Mouse (Mus musculus) midbrain, embryonic 14.5 days (tissue): ENCODE results near the gene Cd163l1. TPM values are rescaled to one million over a fixed set of nuclear protein-coding genes. Genes with fewer than 3 reads are reported as not detected.

Source experiments
- ATAC-seq: fragments of 200-750 bp; cut with Nextera tagmentation; 2 replicates; pipeline ENCODE4 v1.8.0; 2017; ENCODE audit warnings: moderate number of reproducible peaks, moderate library complexity; ENCODE audit not compliant: low FRiP score, low TSS enrichment
- DNase-seq: peaks from one replicate; pipeline ENCODE4 v3.0.0-alpha.2; 2015
- H3K27ac ChIP-seq: fragments of 300-500 bp; sonication (generic); replicated peaks from 2 replicates; pipeline ENCODE4 v1.5.1; 2014; ENCODE audit warnings: mild to moderate bottlenecking, low read depth, low read length, moderate library complexity
- H3K27me3 ChIP-seq: fragments of 300-500 bp; sonication (generic); 2 replicates; pipeline ENCODE4 v1.6.1; 2014; ENCODE audit warnings: low read length, control low read depth, mixed read lengths; ENCODE audit not compliant: control insufficient read depth, insufficient read depth
- H3K36me3 ChIP-seq: fragments of 300-500 bp; sonication (generic); 2 replicates; pipeline ENCODE4 v1.6.1; 2014; ENCODE audit warnings: low read length, control low read depth; ENCODE audit not compliant: control insufficient read depth, insufficient read depth
- H3K4me1 ChIP-seq: fragments of 300-500 bp; sonication (generic); 2 replicates; pipeline ENCODE4 v1.6.1; 2014; ENCODE audit warnings: mild to moderate bottlenecking, antibody characterized with exemption, low read length, control low read depth; ENCODE audit not compliant: control insufficient read depth, insufficient read depth
- H3K4me2 ChIP-seq: fragments of 300-500 bp; sonication (generic); 2 replicates; pipeline ENCODE4 v1.6.1; 2014; ENCODE audit warnings: mild to moderate bottlenecking, low read length, moderate library complexity
- H3K4me3 ChIP-seq: fragments of 300-500 bp; sonication (generic); replicated peaks from 2 replicates; pipeline ENCODE4 v1.5.1; 2014; ENCODE audit warnings: low read depth, low read length
- H3K9ac ChIP-seq: fragments of 300-500 bp; sonication (generic); replicated peaks from 2 replicates; pipeline ENCODE4 v1.6.1; 2014; ENCODE audit warnings: mild to moderate bottlenecking, low read length, moderate library complexity
- H3K9me3 ChIP-seq: fragments of 300-500 bp; sonication (generic); 2 replicates; pipeline ENCODE4 v1.6.1; 2016; ENCODE audit warnings: low read length, control low read depth, mixed read lengths; ENCODE audit not compliant: control insufficient read depth
- WGBS: fragments of 180-500 bp; shearing (Covaris S2); extraction: QIAGEN DNeasy Blood & Tissue Kit; methylation state at CpG from one replicate; pipeline ENCODE4 v1.1.7; 2014; 5-methylcytosine and 5-hydroxymethylcytosine counted together
- polyA plus RNA-seq: library from polyadenylated mRNA; unstranded; fragments of >200 nt; fragmentation: Nextera tagmentation; extraction: Ambion mirVana; gene quantifications from 2 replicates; pipeline ENCODE4 v1.2.1, GENCODE M21; 2014

Gene Cd163l1
- polyA plus RNA-seq, 1 experiment from 2014 or later: not detected

DNA sequence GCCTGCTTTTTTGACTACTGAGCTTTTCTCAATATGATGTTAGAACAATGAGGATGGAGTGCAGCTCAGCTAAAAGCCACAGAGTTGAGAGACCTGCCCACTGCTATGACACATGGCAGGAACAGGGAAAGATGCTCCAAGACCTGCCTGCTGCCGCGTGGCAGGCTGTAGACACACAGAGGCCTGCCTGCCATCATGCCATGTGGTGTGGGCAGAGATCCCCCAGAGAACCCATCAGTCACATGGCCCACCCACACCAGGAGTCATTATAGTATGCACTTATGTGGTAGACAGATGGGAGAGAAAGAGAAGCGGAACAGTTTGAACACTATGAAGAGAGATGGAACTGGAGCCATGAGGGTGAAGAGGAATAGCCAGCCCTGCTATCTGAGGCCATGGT lies 15.6 kb downstream of the Cd163l1 start:
- Histone ChIP-seq H3K27ac (no peak overlapping the region), H3K4me1 (no peaks in the 10 kb centered on the region), H3K9me3 (no peaks in the 10 kb centered on the region), H3K4me2 (no peak overlapping the region), H3K27me3 (no peaks in the 10 kb centered on the region), H3K4me3 (no peak overlapping the region), H3K9ac (no peak overlapping the region), H3K36me3 (no peaks in the 10 kb centered on the region)
- no peak for ATAC-seq
- 91% methylated on average over 3 of the region's 3 CpGs for WGBS
- no peak for DNase-seq

DNA sequence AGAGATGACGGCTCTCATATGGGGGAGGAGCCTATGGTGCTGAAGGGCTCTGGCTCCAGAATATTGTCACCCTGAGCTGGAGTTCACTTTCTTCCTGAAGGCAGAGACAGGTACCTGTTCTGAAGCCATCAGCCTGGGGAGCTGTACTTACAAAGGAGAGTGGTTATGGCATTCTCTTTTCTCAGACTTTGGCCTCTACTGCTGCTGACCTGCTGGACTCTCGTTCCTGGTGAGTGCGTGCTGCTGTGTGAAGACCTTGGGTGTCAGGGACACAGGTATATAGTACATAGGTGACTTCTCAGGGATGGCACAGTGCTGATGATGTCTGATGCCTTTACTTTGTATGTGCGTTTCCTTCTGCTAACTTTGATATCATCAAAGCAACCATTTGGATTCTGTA lies 29.1 kb downstream of the Cd163l1 start, which contains the start of gene 5830411N06Rik:
Gene 5830411N06Rik, plus strand, starts transcription at position 69 of the 400 bp plus-strand sequence.
- Histone ChIP-seq H3K9ac (no peak within 1 kb of the TSS), H3K36me3 (no peaks in the 10 kb centered on the region), H3K9me3 (no peaks in the 10 kb centered on the region), H3K4me3 (no peak within 1 kb of the TSS), H3K4me2 (no peak within 1 kb of the TSS), H3K27me3 (no peaks in the 10 kb centered on the region), H3K27ac (no peak within 1 kb of the TSS), H3K4me1 (no peaks in the 10 kb centered on the region)
- ATAC-seq: no peak
- no peak for DNase-seq
- WGBS: 91% methylated on average over 4 of the region's 4 CpGs

DNA sequence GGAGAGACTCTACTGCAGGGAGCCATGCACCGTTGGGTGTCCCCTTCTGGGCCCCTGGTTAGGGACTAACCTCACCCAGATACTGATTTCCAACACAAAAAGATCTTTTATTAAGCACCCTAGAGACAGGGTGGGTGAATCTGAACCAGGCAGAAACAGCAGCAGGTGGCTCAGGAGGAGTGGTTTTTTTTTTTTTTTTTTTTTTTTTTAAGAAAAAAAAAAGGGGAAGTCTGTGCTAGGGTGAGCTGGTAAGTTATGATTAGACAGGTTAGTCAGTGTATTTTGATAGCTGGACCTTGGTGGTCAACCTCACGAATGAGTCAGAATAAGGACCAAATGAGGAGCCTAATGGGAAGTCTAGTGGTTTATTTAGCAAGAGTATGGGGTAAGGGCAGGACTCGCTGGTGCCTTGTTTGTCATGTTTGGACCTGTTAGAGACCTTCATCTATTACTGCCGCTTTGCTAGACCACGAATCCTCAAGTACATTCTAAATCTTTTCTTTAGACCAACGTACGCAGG lies 35.8 kb downstream of the Cd163l1 start:
- Histone ChIP-seq H3K9me3 (no peaks in the 10 kb centered on the region), H3K27me3 (no peaks in the 10 kb centered on the region), H3K4me1 (no peaks in the 10 kb centered on the region), H3K9ac (no peak overlapping the region), H3K36me3 (no peaks in the 10 kb centered on the region), H3K4me3 (no peak overlapping the region), H3K27ac (no peak overlapping the region), H3K4me2 (no peak overlapping the region)
- DNase-seq (no peak), ATAC-seq (no peak)
- 86% methylated on average over 7 of the region's 7 CpGs for WGBS

Other genes starting within 250 kb of the Cd163l1 start
- 0.74 and 0.76 TPM in 2 replicates for gene 6430531B16Rik, start 239.5 kb upstream of the Cd163l1 start, polyA plus RNA-seq
- gene Adam8, start 225.7 kb upstream of the Cd163l1 start, polyA plus RNA-seq: 2.8 and 3.6 TPM in 2 replicates
- 51.5 and 55.9 TPM in 2 replicates for gene Zfp511, start 181.9 kb upstream of the Cd163l1 start, polyA plus RNA-seq
- 58.6 and 64.7 TPM in 2 replicates for gene Tubgcp2, start 181.6 kb upstream of the Cd163l1 start, polyA plus RNA-seq
- gene Msx3, start 169.2 kb upstream of the Cd163l1 start, polyA plus RNA-seq: 5.1 and 5.8 TPM in 2 replicates
- gene Caly, start 135.7 kb upstream of the Cd163l1 start, polyA plus RNA-seq: 184 and 275 TPM in 2 replicates
- not detected in 2 replicates for gene Prap1, start 124.9 kb upstream of the Cd163l1 start, polyA plus RNA-seq
- gene Fuom, start 115.8 kb upstream of the Cd163l1 start, polyA plus RNA-seq: 23.9 and 30.8 TPM in 2 replicates
- gene Paox, start 102.5 kb upstream of the Cd163l1 start, polyA plus RNA-seq: 5.5 and 6.7 TPM in 2 replicates
- 129 TPM in 2 replicates for gene Echs1, start 101.8 kb upstream of the Cd163l1 start, polyA plus RNA-seq
- gene Mtg1, start 80.7 kb upstream of the Cd163l1 start, polyA plus RNA-seq: 30.0 and 34.7 TPM in 2 replicates
- gene Sprn, start 63.4 kb upstream of the Cd163l1 start, polyA plus RNA-seq: 14.4 and 15.1 TPM in 2 replicates
- not detected in 2 replicates for gene Olfr522, start 53.5 kb upstream of the Cd163l1 start, polyA plus RNA-seq
- not detected in 2 replicates for gene Olfr523, start 45.0 kb upstream of the Cd163l1 start, polyA plus RNA-seq
- gene Olfr524, start 12.3 kb upstream of the Cd163l1 start, polyA plus RNA-seq: not detected in 2 replicates
- not detected in 2 replicates for gene 5830411N06Rik, start 29.0 kb downstream of the Cd163l1 start, polyA plus RNA-seq
- gene Olfr525, start 102.6 kb downstream of the Cd163l1 start, polyA plus RNA-seq: not detected in 2 replicates
- gene Olfr527, start 115.8 kb downstream of the Cd163l1 start, polyA plus RNA-seq: not detected in 2 replicates
- not detected in 2 replicates for gene Olfr60, start 143.4 kb downstream of the Cd163l1 start, polyA plus RNA-seq
- not detected in 2 replicates for gene Olfr530, start 158.1 kb downstream of the Cd163l1 start, polyA plus RNA-seq
- gene Olfr531, start 184.7 kb downstream of the Cd163l1 start, polyA plus RNA-seq: not detected in 2 replicates
- gene Olfr532, start 203.4 kb downstream of the Cd163l1 start, polyA plus RNA-seq: not detected in 2 replicates
- gene Olfr533, start 245.1 kb downstream of the Cd163l1 start, polyA plus RNA-seq: not detected in 2 replicates